Mouse (Mus musculus): ENCODE measurements at regions not wholly inside any gene's neighbourhood (a gene's known extent, or its start where the extent isn't known, plus 50 kb on each side); places are given as distances from the start of the nearest gene placed in this dataset.

DNA sequence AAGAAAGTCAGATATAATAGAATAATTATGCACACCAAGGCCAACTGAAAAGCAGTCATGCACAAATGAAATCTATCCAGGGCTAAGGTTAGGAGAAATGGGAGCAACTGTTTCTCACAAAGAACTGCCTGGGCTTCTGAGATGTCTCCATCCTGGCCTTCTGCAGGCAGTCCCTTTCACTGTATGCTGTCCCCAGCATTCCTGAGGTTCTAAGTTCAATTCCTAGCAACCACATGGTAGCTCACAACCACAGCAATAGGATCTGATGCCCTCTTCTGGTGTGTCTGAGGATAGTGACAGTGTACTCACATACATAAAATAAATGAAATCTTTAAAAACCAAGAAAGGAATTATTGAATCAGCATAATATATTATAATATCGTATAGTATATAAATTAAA lies 133.3 kb downstream of the Atxn7l3b start:
- no peak overlapping the region for H3K4me3 ChIP-seq (replicated peaks)
- ATAC-seq: no peak
- H3K27me3 ChIP-seq: no peaks in the 10 kb centered on the region
- H3K36me3 ChIP-seq: no peaks in the 10 kb centered on the region
- H3K4me2 ChIP-seq (replicated peaks): no peak overlapping the region
- peaks cover 12% of the 10 kb centered on the region for H3K4me1 ChIP-seq (replicated peaks)
- no peak overlapping the region for H3K9ac ChIP-seq (replicated peaks)
- 80% methylated on average over 1 of the region's 1 CpGs for WGBS
- H3K9me3 ChIP-seq: no peaks in the 10 kb centered on the region
- no peak overlapping the region for H3K27ac ChIP-seq

DNA sequence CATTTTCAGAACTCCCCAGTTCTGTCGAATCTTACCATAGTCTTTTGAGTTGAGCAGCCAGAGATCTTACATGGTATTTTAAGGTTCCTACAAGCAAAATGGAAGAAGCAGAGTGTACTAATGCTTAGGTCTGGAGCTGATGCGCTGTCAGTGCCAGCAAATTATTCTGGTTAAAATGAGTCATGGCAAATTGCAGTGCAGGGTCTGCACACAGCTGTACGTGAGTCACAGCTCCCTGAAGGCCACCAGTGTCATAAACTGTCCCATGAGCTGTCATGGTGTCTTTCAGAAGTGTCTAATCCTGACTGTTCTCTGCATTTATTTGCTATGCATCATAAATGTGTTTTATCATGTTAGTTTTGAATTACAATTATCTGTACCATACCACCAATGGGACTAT lies 140.6 kb downstream of the Atxn7l3b start:
- Histone ChIP-seq H3K27ac (no peak overlapping the region), H3K4me3 (replicated peaks) (no peak overlapping the region), H3K36me3 (no peaks in the 10 kb centered on the region), H3K27me3 (no peaks in the 10 kb centered on the region), H3K4me2 (replicated peaks) (no peak overlapping the region), H3K9ac (replicated peaks) (no peak overlapping the region), H3K4me1 (replicated peaks) (no peaks in the 10 kb centered on the region), H3K9me3 (no peaks in the 10 kb centered on the region)
- WGBS: 80% methylated on average over 3 of the region's 3 CpGs
- no peak for ATAC-seq

DNA sequence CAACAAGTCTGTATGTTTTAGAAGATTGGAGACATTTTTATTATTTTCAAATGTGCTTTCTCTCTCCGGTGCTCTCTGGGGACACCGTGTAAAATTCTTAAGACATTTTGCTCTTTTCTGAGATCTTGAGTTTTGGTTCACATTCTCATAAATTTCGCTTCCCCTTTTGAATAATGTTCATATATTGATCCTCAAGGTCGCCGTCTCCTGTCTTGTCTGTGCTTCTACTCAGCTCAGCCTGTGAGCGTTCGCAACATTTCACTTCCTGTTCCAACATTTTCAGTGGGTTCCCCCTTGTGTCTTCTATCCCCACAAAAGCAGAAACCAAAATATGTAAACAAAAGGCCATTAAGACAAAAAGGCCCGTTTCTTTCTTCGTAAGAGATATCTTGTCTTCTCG lies 154.5 kb downstream of the Atxn7l3b start:
- Histone ChIP-seq H3K4me1 (replicated peaks) (no peaks in the 10 kb centered on the region), H3K4me2 (replicated peaks) (no peak overlapping the region), H3K9ac (replicated peaks) (no peak overlapping the region), H3K27me3 (no peaks in the 10 kb centered on the region), H3K36me3 (no peaks in the 10 kb centered on the region), H3K4me3 (replicated peaks) (no peak overlapping the region), H3K9me3 (no peaks in the 10 kb centered on the region), H3K27ac (no peak overlapping the region)
- no peak for ATAC-seq
- 93% methylated on average over 10 of the region's 10 CpGs for WGBS

DNA sequence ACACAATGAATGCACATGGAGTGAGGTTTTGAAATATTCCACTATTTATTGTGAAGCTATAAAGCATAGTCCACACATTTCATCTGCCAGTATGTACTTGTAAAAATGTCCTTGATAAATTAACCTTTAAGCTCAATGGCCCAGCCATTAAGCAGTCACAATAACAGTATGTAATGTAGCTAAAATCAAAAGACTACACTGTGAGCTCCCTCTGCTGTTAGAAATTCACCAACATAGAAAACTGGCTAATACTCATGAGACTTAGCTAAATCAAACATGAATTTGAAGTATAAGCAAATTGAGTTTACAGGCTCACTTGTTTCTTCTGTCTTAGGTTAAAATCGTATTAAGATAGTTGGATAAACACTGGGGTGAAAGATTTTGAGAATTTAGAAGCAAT lies 182.1 kb downstream of the Atxn7l3b start:
- no peak for ATAC-seq
- H3K4me1 ChIP-seq (replicated peaks): no peaks in the 10 kb centered on the region
- H3K36me3 ChIP-seq: no peaks in the 10 kb centered on the region
- WGBS: 71% methylated on average over 1 of the region's 1 CpGs
- no peaks in the 10 kb centered on the region for H3K27me3 ChIP-seq
- no peak overlapping the region for H3K27ac ChIP-seq
- H3K9ac ChIP-seq (replicated peaks): no peak overlapping the region
- H3K4me2 ChIP-seq (replicated peaks): no peak overlapping the region
- no peaks in the 10 kb centered on the region for H3K9me3 ChIP-seq
- H3K4me3 ChIP-seq (replicated peaks): no peak overlapping the region

DNA sequence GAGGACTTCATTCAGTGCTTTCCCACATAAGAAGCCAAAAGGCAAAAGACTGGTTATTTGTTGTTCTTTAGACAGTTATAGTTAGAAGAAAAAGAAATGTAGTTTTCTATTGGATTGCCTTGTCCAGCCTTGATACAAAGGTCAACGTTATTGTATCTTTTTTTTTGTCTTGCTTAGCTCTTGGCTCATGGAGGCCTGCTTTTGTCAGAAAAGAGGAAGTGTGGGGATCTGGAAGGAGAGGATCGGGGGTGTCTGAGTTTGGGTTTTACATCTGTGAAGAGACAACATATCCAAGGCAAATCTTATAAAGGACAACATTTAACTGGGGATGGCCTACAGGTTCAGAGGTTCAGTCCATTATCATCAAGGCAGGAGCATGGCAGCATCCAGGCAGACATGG lies 185.3 kb downstream of the Atxn7l3b start:
- H3K4me3 ChIP-seq (replicated peaks): no peak overlapping the region
- H3K4me1 ChIP-seq (replicated peaks): no peaks in the 10 kb centered on the region
- no peak overlapping the region for H3K27ac ChIP-seq
- H3K27me3 ChIP-seq: no peaks in the 10 kb centered on the region
- H3K9ac ChIP-seq (replicated peaks): no peak overlapping the region
- ATAC-seq: no peak
- no peak overlapping the region for H3K4me2 ChIP-seq (replicated peaks)
- WGBS: 84% methylated on average over 2 of the region's 2 CpGs
- no peaks in the 10 kb centered on the region for H3K36me3 ChIP-seq
- no peaks in the 10 kb centered on the region for H3K9me3 ChIP-seq

DNA sequence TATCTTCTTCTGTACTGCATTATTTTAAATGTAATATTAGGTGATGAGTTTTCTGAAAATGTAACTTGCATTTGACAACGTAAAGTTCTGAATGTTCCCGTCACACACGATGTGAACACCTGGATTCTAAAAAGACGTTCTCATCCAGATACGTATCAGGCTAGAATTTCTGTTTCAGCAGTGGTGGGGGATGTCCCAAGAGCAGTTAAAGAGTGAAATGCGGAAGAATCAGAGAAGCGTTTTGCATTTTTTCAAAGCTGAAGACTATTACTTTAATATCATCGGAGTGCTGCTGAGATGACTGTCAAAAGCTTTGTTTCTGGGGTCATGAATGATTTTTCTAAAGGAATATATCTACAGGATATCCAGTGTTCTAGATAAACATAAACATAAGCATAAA lies 186.7 kb downstream of the Atxn7l3b start:
- H3K9me3 ChIP-seq: no peaks in the 10 kb centered on the region
- H3K4me1 ChIP-seq (replicated peaks): no peaks in the 10 kb centered on the region
- WGBS: 94% methylated on average over 8 of the region's 8 CpGs
- H3K36me3 ChIP-seq: no peaks in the 10 kb centered on the region
- no peak overlapping the region for H3K4me3 ChIP-seq (replicated peaks)
- H3K4me2 ChIP-seq (replicated peaks): no peak overlapping the region
- H3K27me3 ChIP-seq: no peaks in the 10 kb centered on the region
- H3K27ac ChIP-seq: no peak overlapping the region
- no peak for ATAC-seq
- H3K9ac ChIP-seq (replicated peaks): no peak overlapping the region
